Mouse (Mus musculus) stomach, embryonic 14.5 days (tissue): ENCODE data around the gene Ptprcap. TPM values are rescaled to one million over a fixed set of nuclear protein-coding genes. Genes with fewer than 3 reads are reported as not detected.

Experiments used
- ATAC-seq: fragments of 200-750 bp; cut with Nextera tagmentation; 2 replicates; pipeline ENCODE4 v1.8.0; 2017; ENCODE audit warnings: low read depth, moderate TSS enrichment; ENCODE audit not compliant: insufficient number of reproducible peaks, insufficient read depth, low FRiP score
- H3K27ac ChIP-seq: fragments of 300-500 bp; sonication (generic); 2 replicates; pipeline ENCODE4 v1.5.1; 2014; ENCODE audit warnings: mild to moderate bottlenecking, low read length, moderate library complexity, mixed read lengths
- H3K27me3 ChIP-seq: fragments of 300-500 bp; sonication (generic); 2 replicates; pipeline ENCODE4 v1.6.1; 2014; ENCODE audit warnings: low read length, control low read depth, mixed read lengths; ENCODE audit not compliant: control insufficient read depth, insufficient read depth
- H3K36me3 ChIP-seq: fragments of 300-500 bp; sonication (generic); 2 replicates; pipeline ENCODE4 v1.6.1; 2014; ENCODE audit warnings: mild to moderate bottlenecking, control low read depth, low read length, moderate library complexity, mixed read lengths; ENCODE audit not compliant: control insufficient read depth, insufficient read depth
- H3K4me1 ChIP-seq: fragments of 300-500 bp; sonication (generic); 2 replicates; pipeline ENCODE4 v1.6.1; 2014; ENCODE audit warnings: low read length, control low read depth, mixed read lengths; ENCODE audit not compliant: control insufficient read depth, insufficient read depth
- H3K4me2 ChIP-seq: fragments of 300-500 bp; sonication (generic); replicated peaks from 2 replicates; pipeline ENCODE4 v1.6.1; 2014; ENCODE audit warnings: low read depth, low read length, control low read depth
- H3K4me3 ChIP-seq: fragments of 300-500 bp; sonication (generic); 2 replicates; pipeline ENCODE4 v1.5.1; 2014; ENCODE audit warnings: low read depth, low read length, control low read depth
- H3K9ac ChIP-seq: fragments of 300-500 bp; sonication (generic); replicated peaks from 2 replicates; pipeline ENCODE4 v1.6.1; 2014; ENCODE audit warnings: low read depth, mild to moderate bottlenecking, control low read depth, low read length, moderate library complexity, mixed read lengths
- H3K9me3 ChIP-seq: fragments of 300-500 bp; sonication (generic); 2 replicates; pipeline ENCODE4 v1.6.1; 2016; ENCODE audit warnings: low read depth, low read length, control low read depth; ENCODE audit not compliant: control insufficient read depth
- WGBS: fragments of 180-500 bp; shearing (Covaris S2); extraction: QIAGEN DNeasy Blood & Tissue Kit; methylation state at CpG from one replicate; pipeline ENCODE4 v1.1.7; 2014; 5-methylcytosine and 5-hydroxymethylcytosine counted together
- polyA plus RNA-seq: library from polyadenylated mRNA; unstranded; fragments of >200 nt; fragmentation: Nextera tagmentation; extraction: Ambion mirVana; gene quantifications from 2 replicates; pipeline ENCODE4 v1.2.1, GENCODE M21; 2014

Ptprcap gene
- polyA plus RNA-seq, 1 experiment from 2014 or later = 1.9 TPM

DNA sequence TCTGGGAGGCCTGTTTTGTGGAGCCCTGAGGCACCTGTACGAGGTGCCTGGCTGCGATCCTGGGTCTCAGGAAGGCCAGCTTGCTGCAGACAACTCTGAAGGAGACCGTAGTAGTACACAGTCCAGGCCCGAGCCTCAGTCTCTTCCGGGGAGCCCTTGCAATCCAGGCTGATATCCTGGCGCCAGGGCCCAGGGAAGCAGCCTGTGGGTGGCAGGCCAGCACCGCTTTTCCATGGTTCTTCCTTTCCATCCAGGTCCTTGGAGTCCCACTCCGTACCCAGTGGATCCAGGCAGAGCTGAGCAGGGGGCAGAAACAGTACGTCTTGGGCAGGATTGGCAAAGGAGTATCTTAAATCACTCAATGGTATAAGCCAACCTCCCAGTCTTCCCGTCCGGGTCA lies 19.5 kb downstream of the Ptprcap start:
- H3K9ac ChIP-seq = no peak overlapping the region
- no peak overlapping the region for H3K27ac ChIP-seq
- 63% methylated on average over 11 of the region's 11 CpGs for WGBS
- no peaks in the 10 kb centered on the region for H3K9me3 ChIP-seq
- no peak overlapping the region for H3K4me3 ChIP-seq
- H3K4me1 ChIP-seq = peaks cover 18% of the 10 kb centered on the region; the same call in 1 of the 2 replicates
- no peaks in the 10 kb centered on the region for H3K27me3 ChIP-seq
- H3K4me2 ChIP-seq = no peak overlapping the region
- no peaks in the 10 kb centered on the region for H3K36me3 ChIP-seq
- ATAC-seq = no peak

DNA sequence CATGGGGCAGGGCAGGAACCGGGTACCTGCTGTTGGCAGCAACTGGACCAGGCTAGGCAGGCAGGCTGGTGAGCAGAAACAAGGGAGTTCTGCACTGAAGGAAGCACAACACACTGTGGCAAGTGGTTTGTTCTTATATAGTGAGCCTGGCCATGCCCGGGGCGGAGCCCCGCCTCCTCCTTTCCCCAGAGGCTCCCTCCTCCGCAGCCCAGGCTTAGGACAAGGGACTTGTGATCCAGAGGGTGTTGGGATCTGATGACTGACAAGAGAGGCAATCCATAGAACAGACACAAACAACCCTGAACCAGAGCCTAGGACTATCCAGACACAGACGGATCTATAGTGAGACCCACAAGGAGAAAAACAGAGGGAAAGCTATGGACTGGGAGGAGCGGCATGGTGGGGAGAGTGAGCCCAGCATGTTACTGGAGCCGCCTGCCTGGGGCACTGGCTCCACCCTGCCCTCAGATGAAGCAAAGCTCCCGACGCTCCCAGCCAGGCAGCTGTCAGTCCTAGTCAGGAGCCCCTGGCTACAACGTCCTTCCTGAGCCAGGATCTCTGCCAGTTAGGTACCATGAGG lies 22.1 kb downstream of the Ptprcap start, which contains the start of gene Carns1:
TSS of gene Carns1 (minus strand) at position 112 of the 580 bp plus-strand sequence.
- ATAC-seq = peak; percentile 54; the same call in 1 of the 2 replicates
- H3K4me2 ChIP-seq = peak within 1 kb of the TSS; percentile 42
- no peaks in the 10 kb centered on the region for H3K36me3 ChIP-seq
- H3K4me1 ChIP-seq = peaks cover 11% of the 10 kb centered on the region; the same call in 1 of the 2 replicates
- no peak within 1 kb of the TSS for H3K27ac ChIP-seq
- H3K4me3 ChIP-seq = peak within 1 kb of the TSS; percentile 3; the same call in 1 of the 2 replicates
- 2% methylated on average over 11 of the region's 11 CpGs for WGBS
- no peaks in the 10 kb centered on the region for H3K27me3 ChIP-seq
- H3K9me3 ChIP-seq = no peaks in the 10 kb centered on the region
- no peak within 1 kb of the TSS for H3K9ac ChIP-seq

DNA sequence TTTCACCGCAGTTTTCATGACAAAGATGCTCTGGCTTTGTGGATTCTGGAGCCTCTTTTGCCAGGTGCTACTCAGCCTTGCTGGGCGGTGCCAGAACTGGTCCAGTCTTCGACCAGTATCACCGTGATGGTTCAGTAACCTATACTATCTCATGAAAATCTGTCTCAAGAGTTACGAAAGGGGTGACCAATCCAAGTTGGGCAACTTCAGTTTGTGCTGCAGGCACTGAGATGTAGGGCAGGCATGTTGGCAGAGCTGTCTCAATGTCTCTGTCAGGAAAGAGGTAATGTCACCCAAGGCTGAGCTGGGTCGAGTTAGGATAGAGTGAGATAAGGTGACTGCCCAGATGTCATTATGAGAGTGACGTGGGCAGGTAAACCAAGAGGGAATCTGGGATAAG lies 27.0 kb downstream of the Ptprcap start:
- WGBS = 86% methylated on average over 7 of the region's 7 CpGs
- no peak overlapping the region for H3K9ac ChIP-seq
- peaks cover 12% of the 10 kb centered on the region for H3K4me1 ChIP-seq
- H3K27me3 ChIP-seq = no peaks in the 10 kb centered on the region
- H3K9me3 ChIP-seq = no peaks in the 10 kb centered on the region
- H3K36me3 ChIP-seq = no peaks in the 10 kb centered on the region
- no peak overlapping the region for H3K27ac ChIP-seq
- no peak overlapping the region for H3K4me3 ChIP-seq
- H3K4me2 ChIP-seq = no peak overlapping the region
- no peak for ATAC-seq

DNA sequence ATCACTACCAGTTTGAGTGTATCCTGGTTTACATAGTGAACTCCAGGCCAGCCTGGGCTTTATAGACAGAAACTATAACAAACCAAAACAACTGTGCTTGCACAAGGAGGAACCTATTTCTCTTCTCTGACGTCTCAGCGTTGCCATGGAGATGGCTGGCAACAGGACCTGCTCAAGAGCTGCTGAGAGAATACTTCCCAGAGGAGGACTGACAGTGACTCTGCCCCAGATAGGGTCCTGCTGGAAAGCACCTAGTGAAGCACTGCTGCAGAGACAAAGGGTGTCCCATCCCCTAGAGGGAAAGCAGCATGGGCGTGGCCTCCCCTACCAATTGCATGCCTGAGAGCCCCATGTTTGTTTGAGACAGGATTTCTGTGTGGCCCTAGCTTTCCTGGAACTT lies 28.5 kb downstream of the Ptprcap start:
- Histone ChIP-seq H3K4me2 (no peak overlapping the region), H3K36me3 (no peaks in the 10 kb centered on the region), H3K27me3 (no peaks in the 10 kb centered on the region), H3K4me3 (no peak overlapping the region), H3K9ac (no peak overlapping the region), H3K4me1 (peaks cover 9% of the 10 kb centered on the region), H3K9me3 (no peaks in the 10 kb centered on the region), H3K27ac (no peak overlapping the region)
- no peak for ATAC-seq
- WGBS = 37% methylated on average over 3 of the region's 3 CpGs

DNA sequence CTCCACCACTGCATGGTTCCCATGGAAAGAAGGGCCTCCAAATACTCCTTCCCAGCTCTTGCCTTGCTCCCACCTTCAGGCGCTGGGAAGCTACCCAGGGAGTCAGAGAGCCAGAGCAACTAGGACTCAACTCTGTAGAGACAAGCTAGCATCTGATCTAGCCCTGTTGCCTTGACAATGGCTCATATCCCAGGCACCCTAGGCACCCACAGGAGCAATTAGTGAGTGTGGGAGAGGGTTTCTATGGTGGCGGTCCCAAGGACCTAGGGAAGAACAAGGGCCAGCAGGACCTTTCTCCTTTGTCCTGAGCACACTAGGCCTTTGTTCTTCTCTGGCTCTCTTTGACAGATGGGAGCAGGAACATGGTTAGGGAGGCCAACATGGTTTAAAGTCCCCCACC lies 30.3 kb downstream of the Ptprcap start:
- no peak for ATAC-seq

DNA sequence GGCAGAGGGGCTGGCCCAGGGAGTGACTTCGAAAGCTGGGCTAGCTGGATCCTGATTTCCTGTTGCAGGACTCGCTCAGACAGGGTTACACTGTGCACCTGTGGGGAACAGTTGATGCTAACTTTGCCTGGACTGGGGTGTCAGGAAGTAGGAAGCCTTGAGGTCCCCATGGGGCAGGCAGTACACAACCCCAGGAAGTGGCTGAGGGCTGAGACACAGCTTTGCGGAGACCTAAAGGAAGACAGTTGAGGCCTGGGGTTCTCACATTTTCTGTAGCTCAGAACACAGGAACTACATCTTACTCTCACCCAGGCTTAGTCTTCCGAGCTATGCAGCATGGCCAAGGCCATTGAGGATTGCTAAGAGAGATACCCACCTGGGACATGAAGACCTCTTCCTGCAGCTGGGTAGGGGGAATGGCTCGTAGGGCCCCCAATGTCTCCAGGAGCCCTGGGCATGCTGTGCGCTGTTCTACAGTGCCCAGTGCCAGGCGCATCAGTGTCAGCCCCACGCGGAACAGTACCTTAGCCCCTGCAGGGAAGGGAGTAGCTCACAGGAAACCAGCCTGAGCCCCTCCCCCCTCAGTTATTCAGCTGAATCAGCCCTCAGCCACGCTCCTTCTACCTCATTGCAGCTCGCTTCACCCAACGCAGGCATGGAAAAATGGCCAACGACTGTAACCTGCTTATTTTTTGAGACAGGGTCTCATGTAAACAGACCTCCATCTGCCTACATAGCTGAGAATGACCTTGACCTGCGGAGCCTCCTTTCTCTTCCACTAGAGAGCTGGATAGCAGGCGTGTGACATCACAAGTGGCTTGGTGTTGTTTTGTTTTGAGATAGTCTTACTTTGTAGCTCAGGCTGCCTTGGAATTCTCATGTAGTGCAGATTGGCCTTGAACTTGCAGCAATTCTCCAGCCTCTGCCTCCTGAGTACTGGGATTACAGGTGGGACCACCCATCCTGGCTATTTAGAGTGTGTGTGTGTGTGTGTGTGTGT lies 31.9 kb downstream of the Ptprcap start:
- 0 out of 2 replicates have a peak, but pooled peaks have one; percentile 49 for ATAC-seq
- Histone ChIP-seq H3K4me1 (peaks cover 9% of the 10 kb centered on the region), H3K4me2 (no peak overlapping the region), H3K27me3 (no peaks in the 10 kb centered on the region), H3K4me3 (no peak overlapping the region), H3K9ac (no peak overlapping the region), H3K27ac (peak overlapping the region; percentile 44; the same call in 1 of the 2 replicates), H3K36me3 (no peaks in the 10 kb centered on the region), H3K9me3 (no peaks in the 10 kb centered on the region)
- WGBS = 42% methylated on average over 15 of the region's 15 CpGs

More for the DNA sequence above, 30.3 kb downstream of the Ptprcap start:
- Histone ChIP-seq H3K27me3 (no peaks in the 10 kb centered on the region), H3K4me3 (no peak overlapping the region), H3K36me3 (no peaks in the 10 kb centered on the region), H3K4me2 (no peak overlapping the region), H3K9ac (no peak overlapping the region), H3K27ac (no peak overlapping the region), H3K9me3 (no peaks in the 10 kb centered on the region), H3K4me1 (peaks cover 9% of the 10 kb centered on the region)
- 83% methylated on average over 2 of the region's 2 CpGs for WGBS

DNA sequence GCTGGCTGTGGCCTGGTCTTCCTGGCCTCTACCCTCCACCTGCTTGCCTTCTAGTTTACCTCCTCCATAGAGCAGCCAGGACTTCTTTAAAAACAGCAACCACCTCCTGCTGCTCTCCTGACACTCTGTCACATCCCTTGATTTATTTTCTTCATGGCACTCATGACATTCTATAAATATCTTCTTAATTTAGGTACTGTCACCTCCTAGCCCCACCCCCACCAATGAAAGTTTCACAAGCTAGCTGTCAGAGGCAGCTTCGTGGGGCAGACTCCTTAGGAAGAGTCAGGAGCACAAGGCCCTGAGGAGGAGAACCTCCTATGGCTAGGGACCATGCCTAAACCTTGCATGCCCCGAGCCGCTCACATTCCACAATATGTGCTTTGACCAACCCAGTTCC lies 33.9 kb downstream of the Ptprcap start:
- Histone ChIP-seq H3K27ac (no peak overlapping the region), H3K27me3 (no peaks in the 10 kb centered on the region), H3K9me3 (no peaks in the 10 kb centered on the region), H3K4me3 (no peak overlapping the region), H3K9ac (no peak overlapping the region), H3K4me2 (no peak overlapping the region), H3K4me1 (peaks cover 6% of the 10 kb centered on the region), H3K36me3 (no peaks in the 10 kb centered on the region)
- no peak for ATAC-seq
- WGBS = 63% methylated on average over 3 of the region's 3 CpGs

DNA sequence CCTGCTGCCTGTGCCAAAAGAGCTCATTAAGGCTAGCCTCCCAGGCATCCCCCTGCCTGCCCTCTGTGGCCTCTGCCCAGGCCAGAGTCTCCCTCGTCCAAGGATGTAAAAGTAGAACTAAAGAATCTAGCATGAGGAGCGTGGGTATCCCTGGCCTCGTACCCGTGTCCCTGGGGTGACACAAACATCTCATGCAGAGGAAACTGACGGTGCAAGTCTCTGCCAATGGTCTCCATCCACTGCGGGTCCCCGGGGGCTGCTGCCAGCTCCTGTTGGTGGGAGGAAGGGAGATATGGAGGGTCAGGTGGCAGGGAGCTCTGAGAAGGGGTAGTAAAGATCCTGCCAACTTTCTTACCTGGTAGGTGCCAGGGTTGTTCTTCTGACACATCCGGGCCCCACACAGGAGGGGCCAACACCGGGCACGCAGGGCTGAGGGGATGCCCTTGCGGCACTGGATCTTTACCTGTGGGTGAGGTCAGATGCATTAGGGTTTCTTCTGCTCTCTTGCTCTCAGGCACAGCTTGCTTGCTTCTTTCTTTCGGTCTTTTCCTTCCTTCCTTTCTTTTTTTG lies 35.7 kb downstream of the Ptprcap start:
- Histone ChIP-seq H3K4me2 (no peak overlapping the region), H3K9me3 (no peaks in the 10 kb centered on the region), H3K9ac (no peak overlapping the region), H3K4me1 (peaks cover 19% of the 10 kb centered on the region), H3K27ac (no peak overlapping the region), H3K4me3 (no peak overlapping the region), H3K27me3 (no peaks in the 10 kb centered on the region), H3K36me3 (peaks cover 12% of the 10 kb centered on the region)
- no peak for ATAC-seq
- WGBS = 85% methylated on average over 12 of the region's 12 CpGs
